Mouse (Mus musculus): Measurements from ENCODE around the gene Nfyc. TPM values are rescaled to one million over a fixed set of nuclear protein-coding genes. Genes with fewer than 3 reads are reported as not detected.
A peak's percentile ranks its signal among the peaks of the same experiment; 100 is the strongest.

Gene Nfyc
- polyA plus RNA-seq, 1 experiment from 2014 or later, result 101 TPM

- Histone ChIP-seq H3K4me1 (replicated peaks; ENCODE audit: control insufficient read depth, insufficient read depth, low read length) (no peaks in the 10 kb centered on the region), H3K4me2 (ENCODE audit: low read length) (no peak overlapping the region), H3K9me3 (ENCODE audit: control insufficient read depth, low read length) (no peaks in the 10 kb centered on the region), H3K9ac (ENCODE audit: low read length) (no peak overlapping the region), H3K4me3 (ENCODE audit: low read depth, low read length) (no peak overlapping the region), H3K27me3 (replicated peaks; ENCODE audit: control insufficient read depth, insufficient read depth, low read length) (no peaks in the 10 kb centered on the region), H3K36me3 (ENCODE audit: control insufficient read depth, insufficient read depth, low read length) (no peaks in the 10 kb centered on the region), H3K27ac (ENCODE audit: low read depth) (no peak overlapping the region)
- ATAC-seq (replicated peaks; ENCODE audit: low FRiP score, low TSS enrichment, low read depth), result no peak
- WGBS, result 29% methylated on average over 7 of the region's 7 CpGs
- DNase-seq (ENCODE audit: low spot score), result no peak
Observed at GRCm38 (mm10) chr4:120844423-120845082, 13.2 kb upstream of the Nfyc start.

DNA sequence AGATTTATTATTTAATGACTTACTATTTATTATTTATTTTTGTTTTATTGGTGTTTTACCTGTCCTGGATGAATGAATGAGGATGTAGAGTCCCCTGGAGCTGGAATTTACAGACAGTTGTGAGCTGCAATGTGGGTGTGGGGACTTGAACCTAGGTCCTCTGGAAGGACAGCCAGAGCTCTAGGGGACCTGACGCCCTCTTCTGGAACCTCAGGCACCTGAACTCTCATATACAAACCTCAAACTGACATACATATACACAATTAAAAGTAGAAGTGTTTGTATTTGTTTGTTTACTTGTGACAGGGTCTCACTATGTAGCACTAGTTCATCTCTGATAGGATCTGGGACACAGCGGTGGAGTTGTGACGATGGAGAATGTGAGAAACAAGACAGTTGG, 10.0 kb upstream of the Nfyc start:
- no peaks in the 10 kb centered on the region for H3K36me3 ChIP-seq (ENCODE audit: control insufficient read depth, insufficient read depth, low read length)
- no peaks in the 10 kb centered on the region for H3K27me3 ChIP-seq (replicated peaks; ENCODE audit: control insufficient read depth, insufficient read depth, low read length)
- ATAC-seq (replicated peaks; ENCODE audit: low FRiP score, low TSS enrichment, low read depth), result no peak
- 89% methylated on average over 3 of the region's 3 CpGs for whole genome bisulfite sequencing
- no peak overlapping the region for H3K9ac ChIP-seq (ENCODE audit: low read length)
- H3K9me3 ChIP-seq (ENCODE audit: control insufficient read depth, low read length), result no peaks in the 10 kb centered on the region
- no peak overlapping the region for H3K4me2 ChIP-seq (ENCODE audit: low read length)
- no peak overlapping the region for H3K4me3 ChIP-seq (ENCODE audit: low read depth, low read length)
- no peak for DNase-seq (ENCODE audit: low spot score)
- H3K4me1 ChIP-seq (replicated peaks; ENCODE audit: control insufficient read depth, insufficient read depth, low read length), result no peaks in the 10 kb centered on the region
- no peak overlapping the region for H3K27ac ChIP-seq (ENCODE audit: low read depth)

- no peaks in the 10 kb centered on the region for H3K36me3 ChIP-seq (ENCODE audit: control insufficient read depth, insufficient read depth, low read length)
- no peaks in the 10 kb centered on the region for H3K4me1 ChIP-seq (replicated peaks; ENCODE audit: control insufficient read depth, insufficient read depth, low read length)
- ATAC-seq (replicated peaks; ENCODE audit: low FRiP score, low TSS enrichment, low read depth), result no peak
- H3K27me3 ChIP-seq (replicated peaks; ENCODE audit: control insufficient read depth, insufficient read depth, low read length), result no peaks in the 10 kb centered on the region
- no peak overlapping the region for H3K9ac ChIP-seq (ENCODE audit: low read length)
- no peak for DNase-seq (ENCODE audit: low spot score)
- no peak overlapping the region for H3K4me2 ChIP-seq (ENCODE audit: low read length)
- H3K9me3 ChIP-seq (ENCODE audit: control insufficient read depth, low read length), result no peaks in the 10 kb centered on the region
- WGBS, result 62% methylated on average over 5 of the region's 5 CpGs
- H3K27ac ChIP-seq (ENCODE audit: low read depth), result no peak overlapping the region
- H3K4me3 ChIP-seq (ENCODE audit: low read depth, low read length), result no peak overlapping the region
Observed at GRCm38 (mm10) chr4:120830767-120831166, 605 bp downstream of the Nfyc start.

DNA sequence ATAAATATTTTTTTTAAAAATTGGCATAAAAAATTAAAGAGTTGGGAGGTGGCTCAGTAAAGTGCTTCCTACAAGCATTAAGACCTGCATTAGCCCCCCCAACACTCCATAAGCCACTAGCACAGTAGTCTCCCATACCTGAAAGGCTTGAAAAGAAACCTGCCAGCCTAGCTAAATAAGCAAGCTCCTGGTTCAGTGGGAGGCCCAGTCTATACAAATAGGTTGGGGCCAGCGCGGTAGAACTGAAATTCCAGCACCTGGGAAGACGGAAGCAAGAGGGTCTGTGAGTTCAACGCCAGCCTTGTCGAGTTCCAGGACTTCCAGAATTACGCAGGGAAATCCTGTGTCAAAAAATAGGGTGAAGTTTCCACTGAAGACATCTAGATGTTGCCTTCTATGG, 5.0 kb downstream of the Nfyc start:
- H3K4me2 ChIP-seq (ENCODE audit: low read length), result peak overlapping the region; percentile 52
- H3K27me3 ChIP-seq (replicated peaks; ENCODE audit: control insufficient read depth, insufficient read depth, low read length), result no peaks in the 10 kb centered on the region
- no peak for DNase-seq (ENCODE audit: low spot score)
- no peak for ATAC-seq (replicated peaks; ENCODE audit: low FRiP score, low TSS enrichment, low read depth)
- H3K27ac ChIP-seq (ENCODE audit: low read depth), result peak overlapping the region; percentile 100
- peaks cover 10% of the 10 kb centered on the region for H3K4me1 ChIP-seq (replicated peaks; ENCODE audit: control insufficient read depth, insufficient read depth, low read length)
- WGBS, result 93% methylated on average over 6 of the region's 6 CpGs
- H3K9me3 ChIP-seq (ENCODE audit: control insufficient read depth, low read length), result no peaks in the 10 kb centered on the region
- H3K9ac ChIP-seq (ENCODE audit: low read length), result no peak overlapping the region
- 0 out of 2 replicates have a peak overlapping the region, but pooled peaks have one; percentile 84 for H3K4me3 ChIP-seq (ENCODE audit: low read depth, low read length)
- no peaks in the 10 kb centered on the region for H3K36me3 ChIP-seq (ENCODE audit: control insufficient read depth, insufficient read depth, low read length)

DNA sequence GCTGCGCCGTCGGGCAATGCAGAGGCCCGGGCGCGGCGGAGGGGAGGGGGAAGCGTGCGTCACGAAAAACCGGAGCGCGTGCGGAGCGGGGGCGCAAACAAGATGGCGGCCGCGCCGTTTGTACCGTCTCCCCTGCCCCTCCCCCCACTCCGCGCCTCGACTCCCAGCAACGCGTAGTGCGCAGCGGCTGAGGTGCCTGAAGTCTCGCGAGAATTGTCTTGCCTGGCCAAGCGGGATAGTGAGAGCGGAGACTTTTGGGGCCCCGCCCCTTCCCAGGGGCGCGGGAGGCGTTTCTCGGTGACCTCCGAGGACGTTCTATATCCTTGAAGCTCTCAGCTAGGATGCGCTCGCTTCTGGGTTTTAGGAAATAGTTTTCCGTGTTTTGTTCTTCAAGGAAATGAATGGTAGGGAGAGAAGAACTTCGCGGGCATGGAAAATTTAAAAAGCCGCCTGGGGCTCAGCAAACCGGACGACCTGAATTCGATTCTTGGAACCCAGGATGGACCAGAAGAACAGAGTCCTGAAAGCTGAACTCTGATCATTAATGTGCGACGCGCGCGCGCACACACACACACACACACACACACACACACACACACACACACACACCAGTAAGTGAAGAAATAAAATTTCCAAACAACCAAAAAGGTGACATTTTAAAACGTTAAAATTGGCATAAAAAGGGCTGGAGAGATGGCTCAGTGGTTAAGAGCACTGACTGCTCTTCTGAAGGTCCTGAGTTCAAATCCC, 5.6 kb downstream of the Nfyc start:
- Histone ChIP-seq H3K27ac (ENCODE audit: low read depth) (peak overlapping the region; percentile 100), H3K4me1 (replicated peaks; ENCODE audit: control insufficient read depth, insufficient read depth, low read length) (peaks cover 10% of the 10 kb centered on the region), H3K4me2 (ENCODE audit: low read length) (peak overlapping the region; percentile 91), H3K9me3 (ENCODE audit: control insufficient read depth, low read length) (no peaks in the 10 kb centered on the region), H3K4me3 (ENCODE audit: low read depth, low read length) (peak overlapping the region; percentile 84), H3K27me3 (replicated peaks; ENCODE audit: control insufficient read depth, insufficient read depth, low read length) (no peaks in the 10 kb centered on the region), H3K9ac (ENCODE audit: low read length) (peak overlapping the region; percentile 100), H3K36me3 (ENCODE audit: control insufficient read depth, insufficient read depth, low read length) (no peaks in the 10 kb centered on the region)
- peak; percentile 98 for DNase-seq (ENCODE audit: low spot score)
- peak; percentile 97 for ATAC-seq (replicated peaks; ENCODE audit: low FRiP score, low TSS enrichment, low read depth)
- WGBS, result under 1% methylated on average over 49 of the region's 55 CpGs

- under 1% methylated on average over 45 of the region's 53 CpGs for WGBS
- DNase-seq (ENCODE audit: low spot score) (peak; percentile 95), ATAC-seq (replicated peaks; ENCODE audit: low FRiP score, low TSS enrichment, low read depth) (peak; percentile 95)
- Histone ChIP-seq H3K27me3 (replicated peaks; ENCODE audit: control insufficient read depth, insufficient read depth, low read length) (no peaks in the 10 kb centered on the region), H3K4me1 (replicated peaks; ENCODE audit: control insufficient read depth, insufficient read depth, low read length) (peaks cover 10% of the 10 kb centered on the region), H3K27ac (ENCODE audit: low read depth) (peak overlapping the region; percentile 100), H3K9ac (ENCODE audit: low read length) (peak overlapping the region; percentile 100), H3K9me3 (ENCODE audit: control insufficient read depth, low read length) (no peaks in the 10 kb centered on the region), H3K36me3 (ENCODE audit: control insufficient read depth, insufficient read depth, low read length) (no peaks in the 10 kb centered on the region), H3K4me2 (ENCODE audit: low read length) (peak overlapping the region; percentile 91), H3K4me3 (ENCODE audit: low read depth, low read length) (peak overlapping the region; percentile 84)
Observed at GRCm38 (mm10) chr4:120825100-120825553, 6.2 kb downstream of the Nfyc start.

DNA sequence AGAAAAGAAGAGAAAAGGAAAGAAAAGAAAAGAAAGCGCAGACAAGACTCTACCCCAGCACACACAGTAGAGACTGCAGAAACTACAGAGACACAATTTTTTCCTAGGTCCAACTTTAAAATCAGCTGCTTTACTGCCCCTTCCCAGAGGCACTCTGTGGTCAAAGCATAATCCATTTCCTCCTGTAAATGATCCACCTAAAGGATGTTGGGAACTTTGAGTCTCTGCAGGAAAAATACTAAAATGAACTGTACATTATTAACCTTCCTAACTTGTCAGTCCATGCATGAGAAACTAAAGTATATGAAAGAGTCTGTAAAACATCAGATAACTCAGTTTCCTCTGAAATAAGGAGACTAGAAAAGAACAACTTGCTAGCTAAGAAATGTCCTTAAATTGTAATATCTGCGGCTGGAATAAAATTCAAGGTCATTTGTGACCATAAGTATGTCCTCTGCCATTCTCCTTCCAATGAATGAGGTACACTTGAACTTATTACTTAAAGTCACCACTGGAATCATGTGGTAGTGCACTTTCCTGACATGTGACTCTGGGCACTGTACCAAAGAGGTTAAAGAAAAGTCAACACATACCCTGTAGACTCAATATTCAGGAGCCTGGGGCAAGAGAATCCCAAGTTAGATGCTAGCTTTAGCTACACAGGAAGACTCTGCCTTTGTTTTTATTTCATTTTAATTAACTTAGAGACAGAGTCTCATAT, 9.0 kb downstream of the Nfyc start:
- no peak for DNase-seq (ENCODE audit: low spot score)
- 93% methylated on average over 2 of the region's 2 CpGs for WGBS
- no peak for ATAC-seq (replicated peaks; ENCODE audit: low FRiP score, low TSS enrichment, low read depth)
- Histone ChIP-seq H3K27me3 (replicated peaks; ENCODE audit: control insufficient read depth, insufficient read depth, low read length) (no peaks in the 10 kb centered on the region), H3K4me3 (ENCODE audit: low read depth, low read length) (no peak overlapping the region), H3K36me3 (ENCODE audit: control insufficient read depth, insufficient read depth, low read length) (no peaks in the 10 kb centered on the region), H3K4me1 (replicated peaks; ENCODE audit: control insufficient read depth, insufficient read depth, low read length) (peaks cover 22% of the 10 kb centered on the region), H3K9me3 (ENCODE audit: control insufficient read depth, low read length) (no peaks in the 10 kb centered on the region), H3K4me2 (ENCODE audit: low read length) (no peak overlapping the region), H3K27ac (ENCODE audit: low read depth) (no peak overlapping the region), H3K9ac (ENCODE audit: low read length) (no peak overlapping the region)

DNA sequence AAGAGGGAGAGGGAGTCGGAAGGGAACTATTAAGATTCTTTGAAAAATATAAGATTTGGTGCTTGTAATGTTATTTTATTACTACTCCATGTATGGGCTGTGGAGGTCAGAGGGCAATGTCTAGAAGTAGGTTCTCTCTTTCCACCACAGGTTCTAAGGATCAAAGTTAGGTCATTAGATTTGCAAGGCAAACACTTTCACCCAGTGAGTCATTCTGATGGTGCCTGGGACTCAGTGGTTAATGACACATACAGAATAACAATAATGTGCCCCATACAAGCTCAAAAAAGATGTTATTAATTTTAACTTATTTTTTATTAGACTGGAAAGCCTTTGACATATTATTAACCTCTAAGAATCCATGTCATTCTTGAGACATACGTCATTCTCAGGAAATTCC, 11.5 kb downstream of the Nfyc start:
- no peak for DNase-seq (ENCODE audit: low spot score)
- Histone ChIP-seq H3K27me3 (replicated peaks; ENCODE audit: control insufficient read depth, insufficient read depth, low read length) (no peaks in the 10 kb centered on the region), H3K27ac (ENCODE audit: low read depth) (no peak overlapping the region), H3K4me3 (ENCODE audit: low read depth, low read length) (no peak overlapping the region), H3K9ac (ENCODE audit: low read length) (no peak overlapping the region), H3K4me2 (ENCODE audit: low read length) (no peak overlapping the region), H3K9me3 (ENCODE audit: control insufficient read depth, low read length) (no peaks in the 10 kb centered on the region), H3K36me3 (ENCODE audit: control insufficient read depth, insufficient read depth, low read length) (no peaks in the 10 kb centered on the region), H3K4me1 (replicated peaks; ENCODE audit: control insufficient read depth, insufficient read depth, low read length) (peaks cover 33% of the 10 kb centered on the region)
- 91% methylated on average over 2 of the region's 2 CpGs for WGBS
- ATAC-seq (replicated peaks; ENCODE audit: low FRiP score, low TSS enrichment, low read depth), result no peak

Measured in intestine, embryonic 14.5 days (tissue).